Mouse (Mus musculus) E14TG2a.4 (cell line): ENCODE data around the gene Slc9a9.

Experiments used
- CTCF ChIP-seq: conservative IDR thresholded peaks from 2 replicates; pipeline ENCODE4 v1.5.1; 2014; ENCODE audit warnings: low read length
- NANOG ChIP-seq: IDR thresholded peaks from 2 replicates; pipeline ENCODE4 v1.6.1; 2014; ENCODE audit warnings: borderline replicate concordance, low read length, mixed read lengths
- POU5F1 ChIP-seq: IDR thresholded peaks from 2 replicates; pipeline ENCODE4 v1.6.1; 2014; ENCODE audit warnings: low read length, borderline replicate concordance

GRCm38 (mm10) chr9:95150096-95150495 is 480.4 kb downstream of the Slc9a9 start:
- no peak for TF ChIP-seq CTCF
- TF ChIP-seq NANOG, result no peak
- no peak for TF ChIP-seq POU5F1
